Mouse (Mus musculus): ENCODE results near the gene Shq1. TPM values are rescaled to one million over a fixed set of nuclear protein-coding genes. Genes with fewer than 3 reads are reported as not detected.

The Shq1 gene
- 6.3 and 6.5 TPM in 2 replicates for polyA plus RNA-seq (2011; ENCODE audit: insufficient read length, low read depth, missing spikeins)

GRCm38 (mm10) chr6:100670880-100671344 is at the start of gene Shq1:
TSS of gene Shq1 (minus strand) at chr6:100671157.
- TF ChIP-seq CTCF (IDR thresholded peaks at IDR 0.05; ENCODE audit: borderline replicate concordance, insufficient read depth, low read length) (no peak), POLR2A (IDR thresholded peaks at IDR 0.05; ENCODE audit: low read depth, low read length) (peak; percentile 78)
- H3K4me1 ChIP-seq (ENCODE audit: control insufficient read depth, insufficient read depth, low read length) = no peaks in the 10 kb centered on the region
- peak within 1 kb of the TSS; percentile 88 for H3K4me3 ChIP-seq (ENCODE audit: insufficient read depth, low read length)
- H3K27ac ChIP-seq (ENCODE audit: insufficient read depth, low read length) = no peak within 1 kb of the TSS

GRCm38 (mm10) chr6:100720098-100720501 is 49.1 kb upstream of the Shq1 start:
- no peak for TF ChIP-seq CTCF (IDR thresholded peaks at IDR 0.05; ENCODE audit: borderline replicate concordance, insufficient read depth, low read length)
- TF ChIP-seq POLR2A (IDR thresholded peaks at IDR 0.05; ENCODE audit: low read depth, low read length) = no peak
- Histone ChIP-seq H3K4me1 (ENCODE audit: control insufficient read depth, insufficient read depth, low read length) (peaks cover 10% of the 10 kb centered on the region), H3K4me3 (ENCODE audit: insufficient read depth, low read length) (no peak overlapping the region), H3K27ac (ENCODE audit: insufficient read depth, low read length) (peak overlapping the region; percentile 77)

DNA sequence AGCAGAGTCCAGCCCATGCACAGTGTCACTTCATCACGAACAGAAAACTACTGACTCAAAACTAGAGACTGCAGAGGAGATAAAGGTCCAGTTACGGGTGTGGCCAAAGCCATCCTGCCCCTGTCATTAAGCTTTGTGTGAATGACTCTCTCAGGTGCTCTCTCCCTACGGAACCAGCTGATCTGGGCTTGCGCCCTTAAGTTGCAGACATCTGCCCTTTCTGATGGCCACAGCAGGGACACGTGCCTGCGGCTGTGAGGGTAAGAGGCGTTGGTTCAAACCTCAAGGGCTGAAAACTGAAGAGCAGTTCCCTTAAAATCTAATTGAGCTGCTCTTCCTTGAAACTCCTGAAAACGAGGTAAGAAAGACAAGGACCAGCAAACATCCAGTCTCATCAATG is 45.9 kb upstream of the Shq1 start:
- TF ChIP-seq POLR2A (IDR thresholded peaks at IDR 0.05; ENCODE audit: low read depth, low read length) = no peak
- no peak for TF ChIP-seq CTCF (IDR thresholded peaks at IDR 0.05; ENCODE audit: borderline replicate concordance, insufficient read depth, low read length)
- H3K27ac ChIP-seq (ENCODE audit: insufficient read depth, low read length) = no peak overlapping the region
- H3K4me1 ChIP-seq (ENCODE audit: control insufficient read depth, insufficient read depth, low read length) = peaks cover 5% of the 10 kb centered on the region
- no peak overlapping the region for H3K4me3 ChIP-seq (ENCODE audit: insufficient read depth, low read length)

DNA sequence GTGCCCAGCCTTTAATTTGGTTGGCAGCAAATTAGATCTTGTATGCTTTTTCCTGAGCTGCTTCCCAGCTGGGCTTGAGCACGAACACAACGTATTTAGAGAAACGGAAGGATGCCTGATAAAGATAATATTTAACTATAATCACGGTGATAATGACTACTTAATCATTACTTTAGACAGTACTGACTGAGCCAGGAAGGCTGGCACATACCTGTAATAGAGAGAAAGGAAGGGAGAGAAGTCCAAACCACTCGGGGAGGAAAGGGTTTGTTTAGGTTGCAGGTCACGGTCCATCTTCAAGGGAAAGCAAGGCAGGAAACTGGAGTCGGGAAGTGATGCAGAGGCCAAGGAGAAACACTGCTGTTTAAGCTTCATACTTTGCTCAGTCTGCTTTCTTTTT is 45.2 kb upstream of the Shq1 start:
- peaks cover 5% of the 10 kb centered on the region for H3K4me1 ChIP-seq (ENCODE audit: control insufficient read depth, insufficient read depth, low read length)
- H3K4me3 ChIP-seq (ENCODE audit: insufficient read depth, low read length) = no peak overlapping the region
- TF ChIP-seq CTCF (IDR thresholded peaks at IDR 0.05; ENCODE audit: borderline replicate concordance, insufficient read depth, low read length) (no peak), POLR2A (IDR thresholded peaks at IDR 0.05; ENCODE audit: low read depth, low read length) (no peak)
- peak overlapping the region; percentile 52; the same call in 1 of the 2 replicates for H3K27ac ChIP-seq (ENCODE audit: insufficient read depth, low read length)

DNA sequence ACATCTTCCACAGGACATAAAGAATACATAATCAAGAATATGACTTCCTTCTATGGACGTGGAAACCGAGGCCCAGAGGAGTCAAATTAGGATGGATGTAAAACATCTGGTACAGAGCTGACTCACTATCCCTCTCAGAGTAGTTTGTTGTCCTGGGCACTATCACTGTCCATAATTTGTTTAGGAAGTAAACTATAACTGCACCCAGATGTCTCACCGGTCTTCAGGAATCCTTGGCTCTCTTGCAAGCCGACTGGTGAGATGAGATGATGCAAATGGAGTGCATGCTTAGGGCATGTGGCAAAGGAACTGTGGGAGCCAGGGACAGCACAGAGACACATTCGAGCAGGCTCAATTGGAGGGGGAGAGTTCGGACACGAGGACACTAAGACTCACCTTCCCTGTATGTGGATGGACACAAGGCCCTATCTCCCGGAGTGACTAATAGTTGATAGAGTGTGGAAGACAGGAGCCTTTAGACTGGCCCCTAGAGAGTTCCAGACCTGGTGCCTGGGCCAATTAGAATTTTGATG is 44.4 kb upstream of the Shq1 start:
- peak overlapping the region; percentile 52 for H3K27ac ChIP-seq (ENCODE audit: insufficient read depth, low read length)
- H3K4me3 ChIP-seq (ENCODE audit: insufficient read depth, low read length) = no peak overlapping the region
- peaks cover 5% of the 10 kb centered on the region for H3K4me1 ChIP-seq (ENCODE audit: control insufficient read depth, insufficient read depth, low read length)
- no peak for TF ChIP-seq POLR2A (IDR thresholded peaks at IDR 0.05; ENCODE audit: low read depth, low read length)
- no peak for TF ChIP-seq CTCF (IDR thresholded peaks at IDR 0.05; ENCODE audit: borderline replicate concordance, insufficient read depth, low read length)

DNA sequence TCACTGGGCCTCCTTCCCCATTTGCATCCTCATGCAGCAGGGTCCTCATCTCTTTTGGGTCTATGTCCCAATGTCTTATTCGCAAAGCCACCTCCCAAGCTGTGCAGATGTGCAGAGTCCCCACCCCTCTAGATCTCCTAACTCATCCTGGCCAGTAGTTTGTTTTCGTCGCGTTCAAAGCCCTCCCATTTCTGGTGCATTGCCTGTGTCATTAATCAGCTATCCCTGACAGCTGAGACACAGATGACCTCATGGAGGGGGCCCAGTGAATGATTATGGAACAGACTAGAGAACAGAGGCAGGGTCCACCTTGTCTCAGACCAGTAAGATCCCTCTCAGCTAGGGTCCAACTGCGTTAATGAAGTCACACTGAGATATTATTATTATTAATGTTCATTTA is 39.9 kb upstream of the Shq1 start:
- H3K4me1 ChIP-seq (ENCODE audit: control insufficient read depth, insufficient read depth, low read length) = peaks cover 16% of the 10 kb centered on the region
- no peak overlapping the region for H3K4me3 ChIP-seq (ENCODE audit: insufficient read depth, low read length)
- TF ChIP-seq POLR2A (IDR thresholded peaks at IDR 0.05; ENCODE audit: low read depth, low read length) (no peak), CTCF (IDR thresholded peaks at IDR 0.05; ENCODE audit: borderline replicate concordance, insufficient read depth, low read length) (no peak)
- H3K27ac ChIP-seq (ENCODE audit: insufficient read depth, low read length) = no peak overlapping the region

GRCm38 (mm10) chr6:100710170-100710569 is 39.2 kb upstream of the Shq1 start:
- Histone ChIP-seq H3K27ac (ENCODE audit: insufficient read depth, low read length) (peak overlapping the region; percentile 71), H3K4me1 (ENCODE audit: control insufficient read depth, insufficient read depth, low read length) (peaks cover 14% of the 10 kb centered on the region), H3K4me3 (ENCODE audit: insufficient read depth, low read length) (no peak overlapping the region)
- TF ChIP-seq POLR2A (IDR thresholded peaks at IDR 0.05; ENCODE audit: low read depth, low read length) (no peak), CTCF (IDR thresholded peaks at IDR 0.05; ENCODE audit: borderline replicate concordance, insufficient read depth, low read length) (no peak)

DNA sequence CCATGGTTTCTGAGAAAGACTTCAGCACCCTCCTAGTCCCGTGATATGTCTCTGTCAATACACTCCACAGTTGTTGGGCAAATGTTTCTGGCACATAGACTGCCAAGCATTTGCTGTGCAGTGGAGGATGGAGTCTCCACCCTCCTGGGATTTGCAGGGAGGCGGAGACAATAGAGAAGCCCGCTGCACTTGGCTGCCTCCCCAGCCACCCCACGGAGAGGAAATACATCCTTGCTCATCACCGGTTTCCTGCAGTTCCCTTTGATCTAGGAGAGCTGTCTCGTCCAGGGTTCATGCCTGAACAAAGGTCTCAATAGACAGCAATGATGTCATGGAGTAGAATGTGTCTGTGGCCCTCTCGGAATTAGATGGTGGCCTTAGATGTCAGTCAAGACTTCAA is 38.5 kb upstream of the Shq1 start:
- Histone ChIP-seq H3K27ac (ENCODE audit: insufficient read depth, low read length) (peak overlapping the region; percentile 71), H3K4me1 (ENCODE audit: control insufficient read depth, insufficient read depth, low read length) (peaks cover 14% of the 10 kb centered on the region), H3K4me3 (ENCODE audit: insufficient read depth, low read length) (no peak overlapping the region)
- TF ChIP-seq POLR2A (IDR thresholded peaks at IDR 0.05; ENCODE audit: low read depth, low read length) = no peak
- TF ChIP-seq CTCF (IDR thresholded peaks at IDR 0.05; ENCODE audit: borderline replicate concordance, insufficient read depth, low read length) = no peak

- peak overlapping the region; percentile 71 for H3K27ac ChIP-seq (ENCODE audit: insufficient read depth, low read length)
- no peak overlapping the region for H3K4me3 ChIP-seq (ENCODE audit: insufficient read depth, low read length)
- no peak for TF ChIP-seq POLR2A (IDR thresholded peaks at IDR 0.05; ENCODE audit: low read depth, low read length)
- no peak for TF ChIP-seq CTCF (IDR thresholded peaks at IDR 0.05; ENCODE audit: borderline replicate concordance, insufficient read depth, low read length)
- H3K4me1 ChIP-seq (ENCODE audit: control insufficient read depth, insufficient read depth, low read length) = peaks cover 17% of the 10 kb centered on the region
Measured at GRCm38 (mm10) chr6:100708996-100709395, 38.0 kb upstream of the Shq1 start.

GRCm38 (mm10) chr6:100708248-100708647 is 37.3 kb upstream of the Shq1 start:
- Histone ChIP-seq H3K27ac (ENCODE audit: insufficient read depth, low read length) (peak overlapping the region; percentile 71), H3K4me1 (ENCODE audit: control insufficient read depth, insufficient read depth, low read length) (peaks cover 17% of the 10 kb centered on the region), H3K4me3 (ENCODE audit: insufficient read depth, low read length) (no peak overlapping the region)
- no peak for TF ChIP-seq POLR2A (IDR thresholded peaks at IDR 0.05; ENCODE audit: low read depth, low read length)
- TF ChIP-seq CTCF (IDR thresholded peaks at IDR 0.05; ENCODE audit: borderline replicate concordance, insufficient read depth, low read length) = no peak
